14 mouse cellular contexts compared by ENCODE assay signal in genomic region chr5:139317751-139318504, GRCm38 (mm10). TPM values are rescaled to one million over a fixed set of nuclear protein-coding genes. Genes with fewer than 3 reads are reported as not detected.
A peak's percentile ranks its signal among the peaks of the same experiment; 100 is the strongest.
DNase-seq lines count a peak whose midpoint lies in the region; ATAC-seq lines count a peak whose summit lies in the region.
"Had no signal": no experiment of that assay in that cellular context is flagged by ENCODE, and none has a peak within 500 bp of the region (broad histone marks: within the 10 kb centered on the region; RNA-seq: fewer than 3 reads in every experiment).

No protein-coding gene starts in this region.

- H3K27ac ChIP-seq in heart, embryonic 10.5 days, result no peak overlapping the region
- H3K27ac ChIP-seq: forebrain, embryonic 13.5 days; heart, embryonic 15.5 days had no signal

- no peaks in the 10 kb centered on the region for H3K4me1 ChIP-seq in heart, embryonic 10.5 days
- H3K4me1 ChIP-seq: forebrain, embryonic 13.5 days; heart, embryonic 15.5 days had no signal

- peak; percentile 49 for DNase-seq in left cerebral cortex, adult 11 months (ENCODE audit: low spot score)
- no peak for DNase-seq in left cerebral cortex, postnatal 4 days
- DNase-seq in layer of hippocampus, postnatal 14 days (ENCODE audit: low spot score in 2 of 2), result peak; percentile 46 to 57
- DNase-seq in right cerebral cortex, postnatal 4 days, result peak; percentile 38
- no peak for DNase-seq in adrenal gland, postnatal 4 days (ENCODE audit: low spot score in 2 of 2)
- DNase-seq in heart, embryonic 10.5 days (ENCODE audit: low spot score), result no peak
- DNase-seq in adrenal gland, postnatal 10 days, result no peak
- DNase-seq: adrenal gland, postnatal 36 days; embryo, embryonic 11 days; lung, embryonic 14.5 days had no signal

- WGBS in heart, embryonic 10.5 days, result 60% methylated on average over 21 of the region's 21 CpGs

- ATAC-seq in frontal cortex, adult (ENCODE audit: low TSS enrichment), result peak; percentile 69
- ATAC-seq: forebrain, embryonic 13.5 days had no signal

- H3K9me3 ChIP-seq in heart, embryonic 10.5 days, result no peaks in the 10 kb centered on the region
- H3K9me3 ChIP-seq: forebrain, embryonic 13.5 days; heart, embryonic 15.5 days had no signal

- no peak overlapping the region for H3K4me3 ChIP-seq in heart, embryonic 10.5 days
- H3K4me3 ChIP-seq: forebrain, embryonic 13.5 days; heart, embryonic 15.5 days had no signal

- intact Hi-C loops in left cerebral cortex, postnatal 4 days (cut with DNase I), result no loop called here

- peaks cover 50% of the 10 kb centered on the region for H3K27me3 ChIP-seq in heart, embryonic 10.5 days (ENCODE audit: insufficient read depth, poor library complexity, severe bottlenecking)

- H3K36me3 ChIP-seq in heart, embryonic 10.5 days, result no peaks in the 10 kb centered on the region
- H3K36me3 ChIP-seq: heart, embryonic 15.5 days had no signal

RNA-seq across cellular contexts. Expression of gene Adap1, which starts 7.5 kb away (rescaled TPM):
- total RNA-seq in left cerebral cortex, postnatal 4 days (2021), result 100 to 1,000 TPM; 219 to 247 TPM
- 100 to 1,000 TPM; 263 to 264 TPM for total RNA-seq in layer of hippocampus, postnatal 14 days (2021)
- 1 to 10 TPM; 6.2 to 8.0 TPM for total RNA-seq in adrenal gland, postnatal 4 days (2021)
- polyA plus RNA-seq in heart, embryonic 10.5 days (2016; fragmentation: Nextera tagmentation; extraction: Ambion mirVana), result 1.1 and 1.2 TPM in 2 replicates
- total RNA-seq in adrenal gland, postnatal 10 days (2021), result 1 to 10 TPM; 5.9 to 7.5 TPM

RNA-seq across cellular contexts. Expression of gene Cox19, which starts 33.3 kb away (rescaled TPM):
- total RNA-seq in left cerebral cortex, postnatal 4 days (2021), result 10 to 100 TPM; 87.8 to 89.3 TPM
- 10 to 100 TPM; 73.6 to 79.4 TPM for total RNA-seq in layer of hippocampus, postnatal 14 days (2021)
- 10 to 100 TPM; 62.9 to 65.6 TPM for total RNA-seq in adrenal gland, postnatal 4 days (2021)
- 76.3 and 93.2 TPM in 2 replicates for polyA plus RNA-seq in heart, embryonic 10.5 days (2016; fragmentation: Nextera tagmentation; extraction: Ambion mirVana)
- total RNA-seq in adrenal gland, postnatal 10 days (2021), result 10 to 100 TPM; 81.5 to 84.7 TPM

RNA-seq across cellular contexts. Expression of gene Cyp2w1, which starts 34.5 kb away (rescaled TPM):
- not detected for total RNA-seq in left cerebral cortex, postnatal 4 days (2021)
- total RNA-seq in layer of hippocampus, postnatal 14 days (2021), result not detected
- not detected for total RNA-seq in adrenal gland, postnatal 4 days (2021)
- not detected in 2 replicates for polyA plus RNA-seq in heart, embryonic 10.5 days (2016; fragmentation: Nextera tagmentation; extraction: Ambion mirVana)
- not detected for total RNA-seq in adrenal gland, postnatal 10 days (2021)
- total RNA-seq: adrenal gland, postnatal 36 days had no signal
- polyA plus RNA-seq: forebrain, embryonic 13.5 days; heart, embryonic 15.5 days; lung, embryonic 14.5 days; spleen, adult 2 months had no signal

RNA-seq across cellular contexts. Expression of gene Gpr146, which starts 59.6 kb away (rescaled TPM):
- total RNA-seq in left cerebral cortex, postnatal 4 days (2021), result 1 to 10 TPM; 2.2 to 2.5 TPM
- total RNA-seq in layer of hippocampus, postnatal 14 days (2021), result 10 to 100 TPM; 10.1 to 11.8 TPM
- 10 to 100 TPM; 10.4 to 10.7 TPM for total RNA-seq in adrenal gland, postnatal 4 days (2021)
- polyA plus RNA-seq in heart, embryonic 10.5 days (2016; fragmentation: Nextera tagmentation; extraction: Ambion mirVana), result 5.6 and 5.7 TPM in 2 replicates
- total RNA-seq in adrenal gland, postnatal 10 days (2021), result 10 to 100 TPM; 12.0 to 13.2 TPM

Comparison
In these comparisons a context has a peak if more than half of its experiments do, and no peak if none do; other contexts are left out.
1. DNase-seq: peak in left cerebral cortex, adult 11 months (single experiment), layer of hippocampus, postnatal 14 days (2 of 2) and right cerebral cortex, postnatal 4 days (single experiment); none in left cerebral cortex, postnatal 4 days (single experiment), adrenal gland, postnatal 4 days (0 of 2), heart, embryonic 10.5 days (single experiment) and adrenal gland, postnatal 10 days (single experiment).
2. RNA of gene Adap1, which starts 7.5 kb away (total RNA-seq): 263 to 264 TPM in layer of hippocampus, postnatal 14 days and 219 to 247 TPM in left cerebral cortex, postnatal 4 days; 6.2 to 8.0 TPM in adrenal gland, postnatal 4 days and 5.9 to 7.5 TPM in adrenal gland, postnatal 10 days; every median in the first group is over 10 times any median in the second.